In the genomic region with DNA sequence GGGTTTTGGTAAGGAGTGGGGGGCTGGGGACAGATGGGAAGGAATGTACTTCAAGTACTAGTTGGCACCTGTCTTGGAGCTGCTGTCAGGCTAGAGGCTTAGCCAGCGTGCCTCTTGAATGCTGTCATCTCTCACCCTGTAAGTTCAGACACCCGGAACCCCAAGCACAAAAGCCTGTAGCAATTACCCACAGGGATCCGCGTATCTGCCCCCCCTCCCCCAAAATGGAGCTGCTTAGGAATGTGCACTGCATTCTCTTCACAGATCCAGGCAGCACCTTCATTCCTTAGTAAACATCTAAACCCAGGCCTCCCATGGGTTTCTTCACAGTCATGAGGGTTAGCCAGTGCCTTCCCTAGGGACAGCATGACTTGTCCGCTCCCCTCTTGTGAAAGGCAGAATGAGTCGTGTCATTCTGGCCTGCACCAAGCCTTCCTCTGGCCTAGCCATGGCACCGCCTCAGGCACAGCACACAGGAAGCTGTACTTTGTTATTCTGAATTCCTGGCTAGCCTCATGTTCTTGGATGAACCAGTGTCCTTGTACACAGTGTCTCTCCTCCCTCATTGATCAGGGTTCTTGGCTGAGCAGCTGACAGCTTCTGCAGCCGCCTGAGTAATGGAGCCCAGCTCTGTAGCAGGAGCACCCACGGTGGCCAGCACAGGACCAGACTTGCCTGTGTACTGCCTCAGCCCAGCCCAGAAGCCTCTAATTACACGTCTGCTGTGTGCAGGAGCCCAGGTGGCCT, we compare ENCODE assay signal across 8 mouse cellular contexts. TPM values are rescaled to one million over a fixed set of nuclear protein-coding genes. Genes with fewer than 3 reads are reported as not detected.
DNase-seq lines count a peak whose midpoint lies in the region; ATAC-seq and TF ChIP-seq lines count a peak whose summit lies in the region.

No protein-coding gene starts in this region.

- peaks cover 10% of the 10 kb centered on the region for H3K4me1 ChIP-seq in forebrain, embryonic 16.5 days (replicated peaks; ENCODE audit: control insufficient read depth, insufficient read depth, low read length)
- H3K4me1 ChIP-seq in hindbrain, embryonic 14.5 days (replicated peaks; ENCODE audit: control insufficient read depth, insufficient read depth, low read length), result peaks cover 16% of the 10 kb centered on the region
- H3K4me1 ChIP-seq in limb, embryonic 14.5 days (ENCODE audit: control insufficient read depth, insufficient read depth, low read length), result peaks cover 23% of the 10 kb centered on the region
- peaks cover 19% of the 10 kb centered on the region for H3K4me1 ChIP-seq in neural tube, embryonic 15.5 days

- no peaks in the 10 kb centered on the region for H3K27me3 ChIP-seq in forebrain, embryonic 16.5 days (replicated peaks; ENCODE audit: control insufficient read depth, insufficient read depth, low read length)
- no peaks in the 10 kb centered on the region for H3K27me3 ChIP-seq in hindbrain, embryonic 14.5 days (ENCODE audit: control insufficient read depth, insufficient read depth, low read length)
- H3K27me3 ChIP-seq in limb, embryonic 14.5 days (ENCODE audit: control insufficient read depth, insufficient read depth, low read length), result no peaks in the 10 kb centered on the region
- no peaks in the 10 kb centered on the region for H3K27me3 ChIP-seq in neural tube, embryonic 15.5 days (replicated peaks)

- WGBS in forebrain, embryonic 16.5 days, result 27% methylated on average over 10 of the region's 10 CpGs
- WGBS in hindbrain, embryonic 14.5 days, result 30% methylated on average over 10 of the region's 10 CpGs
- WGBS in limb, embryonic 14.5 days, result 34% methylated on average over 10 of the region's 10 CpGs
- WGBS in neural tube, embryonic 15.5 days, result 23% methylated on average over 10 of the region's 10 CpGs

- TF ChIP-seq POLR2A in limb, embryonic 14.5 days (IDR thresholded peaks at IDR 0.05; ENCODE audit: borderline replicate concordance, extremely low read depth, insufficient read depth, insufficient read length), result no peak

- peak; percentile 15; the same call in 1 of the 2 replicates for ATAC-seq in forebrain, embryonic 16.5 days
- ATAC-seq in hindbrain, embryonic 14.5 days (ENCODE audit: low FRiP score), result peak; percentile 75; the same call in 1 of the 2 replicates
- peak; percentile 59 for ATAC-seq in limb, embryonic 14.5 days (ENCODE audit: low FRiP score, low read depth)
- ATAC-seq in neural tube, embryonic 15.5 days (ENCODE audit: low FRiP score), result peak; percentile 85
- ATAC-seq in inflammation-experienced regulatory T-cells, adult 6 months, result no peak

- DNase-seq in cerebellum, postnatal 10 days, result peak; percentile 31 to 43
- DNase-seq in cerebellum, adult 9-10 months, result no peak
- DNase-seq in ZHBTc4 (ENCODE audit: low read depth, low spot score), result peak; percentile 81
- DNase-seq in hindbrain, embryonic 14.5 days (ENCODE audit: low spot score), result no peak
- DNase-seq in limb, embryonic 14.5 days (ENCODE audit: low spot score), result peak; percentile 57

- 0 out of 2 replicates have a peak overlapping the region, but pooled peaks have one; percentile 5 for H3K9ac ChIP-seq in forebrain, embryonic 16.5 days (replicated peaks; ENCODE audit: low read depth, low read length)
- peak overlapping the region; percentile 20; the same call in 1 of the 2 replicates for H3K9ac ChIP-seq in hindbrain, embryonic 14.5 days
- peak overlapping the region; percentile 31 for H3K9ac ChIP-seq in limb, embryonic 14.5 days (ENCODE audit: low read depth, low read length, severe bottlenecking)
- H3K9ac ChIP-seq in neural tube, embryonic 15.5 days (replicated peaks), result peak overlapping the region; percentile 7; the same call in 1 of the 2 replicates

- no peak overlapping the region for H3K27ac ChIP-seq in forebrain, embryonic 16.5 days (ENCODE audit: low read length)
- H3K27ac ChIP-seq in hindbrain, embryonic 14.5 days, result peak overlapping the region; percentile 59
- H3K27ac ChIP-seq in limb, embryonic 14.5 days (replicated peaks; ENCODE audit: low read depth, low read length), result peak overlapping the region; percentile 70
- H3K27ac ChIP-seq in neural tube, embryonic 15.5 days (replicated peaks), result peak overlapping the region; percentile 77

- H3K4me3 ChIP-seq in forebrain, embryonic 16.5 days (replicated peaks; ENCODE audit: low read length), result no peak overlapping the region
- H3K4me3 ChIP-seq in hindbrain, embryonic 14.5 days (replicated peaks; ENCODE audit: low read length), result no peak overlapping the region
- H3K4me3 ChIP-seq in limb, embryonic 14.5 days (replicated peaks; ENCODE audit: low read length), result no peak overlapping the region
- H3K4me3 ChIP-seq in neural tube, embryonic 15.5 days (replicated peaks), result no peak overlapping the region

- no peaks in the 10 kb centered on the region for H3K9me3 ChIP-seq in forebrain, embryonic 16.5 days (ENCODE audit: control insufficient read depth, low read length)
- H3K9me3 ChIP-seq in hindbrain, embryonic 14.5 days (ENCODE audit: control insufficient read depth, low read length), result no peaks in the 10 kb centered on the region
- H3K9me3 ChIP-seq in limb, embryonic 14.5 days (ENCODE audit: control insufficient read depth, low read length), result no peaks in the 10 kb centered on the region
- H3K9me3 ChIP-seq in neural tube, embryonic 15.5 days (replicated peaks), result no peaks in the 10 kb centered on the region

- H3K36me3 ChIP-seq in forebrain, embryonic 16.5 days (ENCODE audit: control insufficient read depth, insufficient read depth), result peaks cover 4% of the 10 kb centered on the region
- peaks cover 25% of the 10 kb centered on the region for H3K36me3 ChIP-seq in hindbrain, embryonic 14.5 days (replicated peaks; ENCODE audit: control insufficient read depth, insufficient read depth)
- peaks cover 18% of the 10 kb centered on the region for H3K36me3 ChIP-seq in limb, embryonic 14.5 days (ENCODE audit: control insufficient read depth, insufficient read depth, low read length)
- peaks cover 19% of the 10 kb centered on the region for H3K36me3 ChIP-seq in neural tube, embryonic 15.5 days

- H3K4me2 ChIP-seq in forebrain, embryonic 16.5 days (ENCODE audit: low read length), result no peak overlapping the region
- no peak overlapping the region for H3K4me2 ChIP-seq in hindbrain, embryonic 14.5 days (replicated peaks)
- peak overlapping the region; percentile 13; the same call in 1 of the 2 replicates for H3K4me2 ChIP-seq in limb, embryonic 14.5 days (replicated peaks; ENCODE audit: low read depth, low read length, severe bottlenecking)
- H3K4me2 ChIP-seq in neural tube, embryonic 15.5 days, result no peak overlapping the region

RNA-seq across cellular contexts. Expression of gene Errfi1, which starts 17.8 kb away (rescaled TPM):
- polyA plus RNA-seq in forebrain, embryonic 16.5 days (2015; fragmentation: Nextera tagmentation; extraction: Ambion mirVana), result 16.3 and 16.6 TPM in 2 replicates
- 36.3 and 39.6 TPM in 2 replicates for polyA plus RNA-seq in hindbrain, embryonic 14.5 days (2014; fragmentation: Nextera tagmentation; extraction: Ambion mirVana)
- polyA plus RNA-seq in limb, embryonic 14.5 days (2012; rRNA removed), result 20.2 and 22.3 TPM in 2 replicates
- 23.9 and 27.2 TPM in 2 replicates for polyA plus RNA-seq in limb, embryonic 14.5 days (2014; fragmentation: Nextera tagmentation; extraction: Ambion mirVana)
- polyA plus RNA-seq in neural tube, embryonic 15.5 days (2015; fragmentation: Nextera tagmentation; extraction: Ambion mirVana), result 51.8 and 57.4 TPM in 2 replicates
- polyA plus RNA-seq in inflammation-experienced regulatory T-cells, adult 6 months (2017; shearing (Covaris generic)), result 1 to 10 TPM; 3.2 to 4.5 (median 3.6) TPM

RNA-seq across cellular contexts. Expression of gene Park7, which starts 42.7 kb away (rescaled TPM):
- 357 and 370 TPM in 2 replicates for polyA plus RNA-seq in forebrain, embryonic 16.5 days (2015; fragmentation: Nextera tagmentation; extraction: Ambion mirVana)
- polyA plus RNA-seq in hindbrain, embryonic 14.5 days (2014; fragmentation: Nextera tagmentation; extraction: Ambion mirVana), result 383 and 392 TPM in 2 replicates
- polyA plus RNA-seq in limb, embryonic 14.5 days (2012; rRNA removed), result 223 and 296 TPM in 2 replicates
- polyA plus RNA-seq in limb, embryonic 14.5 days (2014; fragmentation: Nextera tagmentation; extraction: Ambion mirVana), result 415 and 416 TPM in 2 replicates
- polyA plus RNA-seq in neural tube, embryonic 15.5 days (2015; fragmentation: Nextera tagmentation; extraction: Ambion mirVana), result 384 and 410 TPM in 2 replicates
- polyA plus RNA-seq in inflammation-experienced regulatory T-cells, adult 6 months (2017; shearing (Covaris generic)), result 100 to 1,000 TPM; 379 to 537 (median 522) TPM

RNA-seq across cellular contexts. Expression of gene Tnfrsf9, which starts 42.8 kb away (rescaled TPM):
- polyA plus RNA-seq in forebrain, embryonic 16.5 days (2015; fragmentation: Nextera tagmentation; extraction: Ambion mirVana), result 0.34 and 0.35 TPM in 2 replicates
- polyA plus RNA-seq in hindbrain, embryonic 14.5 days (2014; fragmentation: Nextera tagmentation; extraction: Ambion mirVana), result 0.20 and 0.25 TPM in 2 replicates
- polyA plus RNA-seq in limb, embryonic 14.5 days (2012; rRNA removed), result 0.79 and 0.80 TPM in 2 replicates
- 0.08 and 0.19 TPM in 2 replicates for polyA plus RNA-seq in limb, embryonic 14.5 days (2014; fragmentation: Nextera tagmentation; extraction: Ambion mirVana)
- 0.44 and 2.8 TPM in 2 replicates for polyA plus RNA-seq in neural tube, embryonic 15.5 days (2015; fragmentation: Nextera tagmentation; extraction: Ambion mirVana)
- 100 to 1,000 TPM; 101 to 158 (median 156) TPM for polyA plus RNA-seq in inflammation-experienced regulatory T-cells, adult 6 months (2017; shearing (Covaris generic))

Comparison
In these comparisons a context has a peak if more than half of its experiments do, and no peak if none do; other contexts are left out.
1. DNase-seq: peak in cerebellum, postnatal 10 days (2 of 2), ZHBTc4 (single experiment) and limb, embryonic 14.5 days (single experiment); none in cerebellum, adult 9-10 months (single experiment) and hindbrain, embryonic 14.5 days (single experiment).
2. RNA of gene Tnfrsf9, which starts 42.8 kb away (polyA plus RNA-seq): 101 to 158 TPM in inflammation-experienced regulatory T-cells, adult 6 months; 0.08 to 0.80 TPM in limb, embryonic 14.5 days, 0.44 to 2.8 TPM in neural tube, embryonic 15.5 days, 0.34 to 0.35 TPM in forebrain, embryonic 16.5 days and 0.20 to 0.25 TPM in hindbrain, embryonic 14.5 days; every median in the first group is over 10 times any median in the second.
3. Peak in every context shown above with its lines, with median percentiles within 50 percentile points of each other: H3K9ac ChIP-seq.